Mouse (Mus musculus) mouse trophoblast stem cell (cell line): ENCODE data around the gene Kctd21.

Experiments used
- in situ Hi-C, 2 experiments: fragments of 300-500 bp; cut with MseI, MboI; formaldehyde crosslinking; loops; 2 replicates in 1 of 2; 3 replicates in 1 of 2; pipeline ENCODE4 v1.15.1; 2025

The Kctd21 gene

GRCm38 (mm10) chr7:97317706-97318105 lies 14.4 kb upstream of the Kctd21 start:
- in situ Hi-C loops = no loop called here

- in situ Hi-C loops = no loop called here
Measured at GRCm38 (mm10) chr7:97324342-97324741, 7.8 kb upstream of the Kctd21 start.

DNA sequence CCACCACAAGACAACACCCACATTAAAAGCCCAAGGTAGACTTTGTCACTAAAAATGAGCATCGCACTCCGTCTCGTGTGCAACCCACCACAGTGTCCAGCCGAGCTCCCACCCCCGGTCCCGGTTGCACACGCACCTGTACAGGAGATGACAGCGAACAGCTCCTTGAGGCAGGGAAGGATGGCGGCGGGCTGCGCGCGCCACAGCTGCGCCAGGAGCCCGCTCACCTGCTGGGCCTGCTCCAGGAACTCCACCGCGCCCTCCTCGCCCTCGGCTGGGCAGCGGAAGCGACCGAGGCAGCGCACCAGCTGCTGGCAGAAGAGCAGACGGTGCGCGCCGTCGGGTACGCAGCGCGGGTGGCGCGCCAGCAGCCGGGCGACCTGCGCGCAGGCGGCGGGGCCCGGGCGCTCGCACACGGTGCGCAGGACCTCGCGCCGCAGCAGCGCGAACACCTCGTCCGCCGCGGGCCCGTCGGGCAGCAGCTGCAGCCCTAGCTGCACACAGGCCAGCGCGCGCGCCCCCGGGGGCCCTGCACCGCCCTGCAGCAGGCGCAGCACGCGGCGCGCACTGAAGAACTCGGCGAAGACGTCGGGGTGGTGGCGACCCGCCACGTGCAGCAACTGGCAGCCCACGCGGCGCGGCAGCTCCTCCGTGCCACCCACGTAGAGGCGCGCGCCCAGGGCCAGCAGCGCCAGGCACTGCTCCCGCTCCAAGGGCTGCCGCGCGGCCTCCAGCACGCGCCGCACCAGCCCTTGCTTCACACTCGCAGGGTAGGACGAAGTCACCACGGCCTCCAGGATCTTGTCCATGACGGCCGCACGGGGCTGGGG lies 6.8 kb upstream of the Kctd21 start:
- in situ Hi-C loops = no loop called here

- in situ Hi-C loops = no loop called here
Measured at GRCm38 (mm10) chr7:97327376-97327775, 4.8 kb upstream of the Kctd21 start.

- in situ Hi-C loops = no loop called here
Measured at GRCm38 (mm10) chr7:97328891-97329588, 3.1 kb upstream of the Kctd21 start.

DNA sequence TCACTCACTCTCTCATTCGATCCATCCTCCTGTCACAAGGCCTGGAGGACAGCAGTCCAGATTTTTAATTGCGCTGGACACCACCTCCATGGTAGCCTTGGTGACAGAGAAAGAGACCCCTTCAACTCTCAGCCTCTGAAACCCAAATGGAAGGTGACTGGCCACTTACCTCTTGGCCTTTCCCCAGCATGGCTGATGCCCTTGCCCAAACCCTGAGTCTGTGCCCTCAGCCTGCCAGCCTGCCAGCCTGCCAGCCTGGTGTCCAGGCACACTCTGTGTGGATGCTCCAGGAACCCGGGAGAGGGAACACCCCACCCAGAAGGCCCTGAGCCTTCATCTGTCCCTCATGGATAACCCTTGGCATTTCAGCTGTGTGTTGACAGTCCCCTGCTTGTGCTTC lies 2.5 kb upstream of the Kctd21 start:
- in situ Hi-C loops = no loop called here

DNA sequence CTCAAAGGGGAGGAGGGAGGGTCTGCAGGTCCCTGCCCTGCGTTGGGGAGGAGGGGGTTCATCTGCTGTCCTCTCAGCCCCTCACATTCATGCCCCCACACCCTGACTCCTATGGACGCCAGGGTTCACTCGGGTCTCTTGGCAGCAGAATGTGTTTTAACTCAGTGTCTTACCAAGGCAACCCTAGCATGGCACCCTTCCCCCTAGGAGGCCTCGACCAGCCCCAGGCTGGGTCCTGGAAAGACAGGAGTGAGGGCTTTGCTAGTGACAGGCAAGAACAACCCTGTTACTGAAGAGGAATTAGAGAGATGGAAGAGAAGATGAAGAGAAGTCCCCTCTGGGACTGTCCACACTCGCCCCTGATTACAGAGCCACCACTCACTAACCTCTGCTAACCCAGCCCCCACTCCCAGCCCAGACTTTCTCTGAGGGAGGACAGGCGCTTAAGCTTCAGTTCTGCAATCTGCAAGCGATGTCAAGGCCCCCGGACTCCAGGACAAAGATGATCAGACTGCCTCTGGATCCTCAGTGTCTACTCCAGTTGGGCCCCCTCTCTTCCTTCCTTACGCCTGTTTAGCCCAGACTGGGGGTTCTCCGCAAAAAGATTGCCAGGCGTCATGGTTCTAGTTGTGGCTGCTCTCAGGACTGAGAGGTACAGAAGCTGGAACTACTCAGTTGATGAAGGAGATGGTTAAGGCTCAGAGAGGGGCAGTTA lies 1.0 kb upstream of the Kctd21 start:
- in situ Hi-C loops = no loop called here

DNA sequence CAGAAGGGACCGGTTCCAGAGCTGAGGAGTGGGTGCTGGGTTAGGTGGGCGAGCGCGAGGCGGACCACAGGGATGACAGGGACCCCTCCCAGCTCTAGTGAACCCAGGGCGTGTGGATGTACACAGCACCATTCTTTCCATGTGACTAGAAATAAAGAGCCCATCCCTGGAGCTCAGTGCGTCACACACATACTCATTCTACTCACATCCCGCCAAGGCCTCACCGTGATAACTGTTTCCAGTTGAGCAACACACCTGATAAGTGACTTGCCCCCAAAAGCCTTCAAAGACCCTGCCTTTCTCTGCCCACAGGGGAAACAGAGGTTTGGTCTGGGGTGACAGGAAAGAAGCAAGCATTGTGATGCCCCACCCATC lies 527 bp downstream of the Kctd21 start:
- in situ Hi-C loops = no loop called here

DNA sequence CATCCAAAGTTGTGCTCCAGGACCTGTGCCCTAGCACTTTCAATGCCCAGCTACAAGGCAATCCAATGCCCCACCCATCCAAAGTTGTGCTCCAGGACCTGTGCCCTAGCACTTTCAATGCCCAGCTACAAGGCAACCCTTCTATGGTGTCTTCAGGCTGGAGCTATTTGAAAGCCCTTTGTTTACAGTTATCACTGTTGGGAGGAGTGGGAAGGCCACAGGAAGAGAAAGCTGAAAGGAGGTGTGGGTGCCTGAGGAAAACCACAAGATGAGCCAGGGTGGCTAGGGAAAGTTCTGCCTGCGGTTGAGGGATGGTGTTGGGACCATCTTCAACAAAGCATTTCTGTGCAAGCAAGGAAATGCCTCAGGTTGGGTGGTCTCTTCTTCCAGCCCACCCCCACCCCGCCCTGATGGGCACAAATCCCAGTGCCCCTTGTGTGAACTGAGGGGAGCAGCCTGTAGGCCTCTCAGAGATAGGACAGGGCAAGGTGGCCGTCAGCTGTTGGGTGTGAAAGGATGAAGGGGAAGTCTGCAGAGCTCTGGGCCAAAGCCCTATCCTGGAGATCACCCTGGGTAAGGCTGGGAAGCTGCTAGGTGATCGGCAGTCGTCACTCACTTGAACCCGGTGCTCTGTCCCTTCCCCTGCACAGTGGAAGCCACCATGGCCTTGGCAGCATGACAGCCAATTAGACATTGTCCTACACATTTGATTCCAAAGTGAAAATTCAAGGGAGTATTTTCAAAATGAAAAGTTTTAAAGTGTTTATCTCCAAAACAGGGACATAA lies 1.2 kb downstream of the Kctd21 start:
- in situ Hi-C loops = no loop called here

GRCm38 (mm10) chr7:97334406-97334805 lies 2.3 kb downstream of the Kctd21 start:
- in situ Hi-C loops = no loop called here

GRCm38 (mm10) chr7:97336678-97337077 lies 4.6 kb downstream of the Kctd21 start:
- in situ Hi-C loops = no loop called here

- in situ Hi-C loops = no loop called here
Measured at GRCm38 (mm10) chr7:97338593-97338992, 6.5 kb downstream of the Kctd21 start.

DNA sequence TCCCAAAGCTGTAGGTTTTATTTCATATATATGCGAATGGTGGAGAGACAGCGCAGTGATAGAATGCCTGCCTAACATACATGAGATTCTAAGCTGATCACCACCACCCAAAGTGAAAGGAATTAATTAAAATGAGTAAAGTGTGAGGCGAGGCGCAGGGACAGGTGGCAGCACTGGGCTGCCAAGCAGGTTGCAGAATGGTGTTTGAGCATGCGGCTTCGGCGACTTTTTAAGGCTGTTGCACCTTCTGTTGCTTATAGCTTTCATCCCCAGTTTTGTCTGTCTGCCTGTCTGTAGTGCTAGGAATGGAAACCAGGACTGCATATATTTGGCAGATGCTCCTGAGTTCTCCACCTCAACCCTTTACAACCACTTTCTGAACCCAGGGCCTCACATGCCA lies 7.5 kb downstream of the Kctd21 start:
- in situ Hi-C loops = no loop called here

GRCm38 (mm10) chr7:97340907-97341849 lies 9.1 kb downstream of the Kctd21 start:
- in situ Hi-C loops = no loop called here

DNA sequence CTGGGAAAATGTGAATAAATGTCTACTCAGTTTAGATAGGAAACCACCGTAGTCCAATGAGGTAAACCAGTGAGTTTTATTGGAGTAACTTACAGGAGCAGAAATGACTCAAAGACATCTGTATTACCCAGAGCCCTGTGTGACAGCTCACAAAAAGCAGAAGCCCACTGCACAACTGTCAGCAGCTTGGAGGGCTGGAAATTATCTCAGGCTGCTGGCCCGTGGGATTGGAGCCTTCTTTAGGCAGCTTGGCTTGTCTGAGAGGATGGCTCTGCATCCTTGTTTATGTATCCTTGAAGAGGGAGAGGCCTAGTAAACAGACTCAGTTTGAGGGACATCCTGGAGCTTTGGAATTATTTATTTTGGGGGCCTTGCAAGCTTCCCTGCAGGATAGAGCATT lies 10.8 kb downstream of the Kctd21 start:
- in situ Hi-C loops = no loop called here

DNA sequence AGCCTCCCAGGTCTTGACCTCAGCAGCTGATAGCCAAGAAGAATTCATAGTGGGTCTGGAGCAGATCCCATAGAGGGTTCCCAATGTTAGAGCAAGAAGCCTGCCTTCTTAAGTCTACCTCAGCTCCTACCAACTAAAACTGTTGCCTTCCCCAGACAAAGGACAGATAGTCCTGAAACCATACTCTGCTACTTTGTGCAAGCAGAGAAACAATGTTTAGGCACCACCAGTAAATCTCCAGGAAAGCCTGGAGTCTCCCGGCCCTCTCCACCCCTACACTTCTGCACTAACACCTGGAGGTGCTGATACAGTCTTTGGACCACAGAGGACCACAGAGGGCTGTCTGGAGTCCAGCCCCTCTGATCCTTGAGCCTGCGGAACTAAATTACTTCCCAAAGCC lies 12.5 kb downstream of the Kctd21 start:
- in situ Hi-C loops = no loop called here

DNA sequence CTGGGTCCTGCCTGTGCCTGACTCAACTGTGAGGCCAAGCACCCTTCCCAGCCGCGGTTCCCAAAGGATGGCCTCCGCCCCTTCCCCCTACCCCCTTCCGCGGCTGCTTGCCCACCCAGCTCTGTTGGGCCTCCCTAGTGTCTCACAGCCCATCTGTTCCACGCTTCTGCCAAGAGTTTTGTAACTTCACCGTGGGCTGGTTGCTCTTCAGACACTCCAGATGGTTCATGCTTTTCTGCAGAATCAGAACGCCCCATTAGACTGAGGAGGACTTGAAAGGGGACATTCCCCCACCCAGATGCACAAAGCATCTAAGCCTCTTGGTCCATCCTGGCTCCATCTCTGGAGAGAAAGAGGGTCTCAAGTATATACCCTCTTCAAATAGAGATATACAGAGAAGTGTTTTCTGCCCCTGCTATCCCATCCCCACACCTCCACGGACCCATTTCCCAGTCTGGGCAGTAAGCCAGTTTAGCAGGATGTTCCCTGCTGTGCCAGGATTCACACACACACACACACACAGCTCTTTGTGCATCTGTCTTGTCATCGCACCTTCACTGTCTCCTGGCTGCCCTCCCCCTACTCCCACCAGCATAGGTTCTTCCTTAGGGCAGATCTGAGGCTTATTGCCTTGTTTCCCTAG lies 13.2 kb downstream of the Kctd21 start:
- in situ Hi-C loops = no loop called here

DNA sequence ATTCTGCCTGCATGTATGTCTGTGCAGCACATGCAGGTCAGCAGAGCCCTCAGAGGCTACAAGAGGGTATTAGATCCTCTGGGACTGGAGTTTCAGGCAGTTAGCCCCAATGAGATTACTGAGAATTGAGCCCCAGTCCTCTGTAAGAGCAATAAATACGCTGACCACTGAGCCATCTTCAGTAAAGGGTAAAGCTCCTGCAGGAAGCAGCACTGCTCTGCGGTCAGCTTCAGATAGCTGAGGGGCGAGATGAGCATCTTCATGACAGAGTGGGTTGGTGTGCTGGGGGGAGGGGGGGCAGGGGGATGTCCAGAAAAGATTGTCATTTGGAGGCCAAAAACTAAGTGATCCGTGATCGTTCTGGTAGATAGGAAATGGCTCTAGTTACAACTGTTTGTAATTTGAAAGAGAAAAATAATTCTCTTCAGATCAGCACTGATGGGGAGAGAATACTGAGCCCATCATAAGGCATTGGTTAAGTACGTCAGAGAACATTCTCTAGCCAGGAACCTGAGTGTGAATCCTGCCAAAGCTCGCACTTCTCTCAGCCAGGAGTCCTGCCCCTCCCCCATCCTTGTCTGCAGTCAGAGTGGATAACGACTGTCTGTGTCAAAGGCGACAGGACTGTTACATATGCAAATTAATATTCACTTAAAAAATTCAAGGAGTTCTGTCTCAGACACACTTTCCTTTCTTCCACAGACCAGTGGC lies 14.1 kb downstream of the Kctd21 start:
- in situ Hi-C loops = no loop called here

GRCm38 (mm10) chr7:97346822-97347166 lies 14.7 kb downstream of the Kctd21 start:
- in situ Hi-C loops = no loop called here

DNA sequence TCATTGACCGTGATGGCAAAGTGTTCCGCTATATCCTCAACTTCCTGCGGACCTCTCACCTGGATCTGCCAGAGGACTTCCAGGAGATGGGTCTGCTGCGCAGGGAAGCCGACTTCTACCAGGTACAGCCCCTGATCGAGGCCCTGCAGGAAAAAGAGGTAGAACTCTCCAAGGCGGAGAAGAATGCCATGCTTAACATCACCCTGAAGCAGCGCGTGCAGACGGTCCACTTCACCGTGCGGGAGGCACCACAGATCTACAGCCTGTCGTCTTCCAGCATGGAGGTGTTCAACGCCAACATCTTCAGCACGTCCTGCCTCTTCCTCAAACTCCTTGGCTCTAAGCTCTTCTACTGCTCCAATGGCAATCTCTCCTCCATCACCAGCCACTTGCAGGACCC lies 15.3 kb downstream of the Kctd21 start:
- in situ Hi-C loops = no loop called here
